Mouse (Mus musculus): ENCODE data around the gene Ap1m2. TPM values are rescaled to one million over a fixed set of nuclear protein-coding genes. Genes with fewer than 3 reads are reported as not detected.

Gene Ap1m2
- total and polyA plus RNA-seq, 3 experiments: 0.73 to 1.0 TPM; not detected in 1

GRCm38 (mm10) chr9:21318792-21319191 is 6.7 kb upstream of the Ap1m2 start (continued):
- no peak for TF ChIP-seq NRF1 (IDR thresholded peaks at IDR 0.05; ENCODE audit: insufficient read depth, low read depth, low read length, poor library complexity, severe bottlenecking)
- TF ChIP-seq POLR2AphosphoS2 (IDR thresholded peaks at IDR 0.05; ENCODE audit: low read length): no peak
- TF ChIP-seq MEF2A (IDR thresholded peaks at IDR 0.05; ENCODE audit: extremely low read depth, insufficient replicate concordance, low read depth, low read length, poor library complexity, severe bottlenecking): 0 out of 2 replicates have a peak, but pooled peaks have one; percentile 64
- peak; percentile 40 to 58; a peak in 3 of 4 replicates for TF ChIP-seq EP300 (IDR thresholded peaks at IDR 0.05; ENCODE audit: low read depth in 1 of 2, low read length in 2 of 2)
- TF ChIP-seq BHLHE40 (IDR thresholded peaks at IDR 0.05; ENCODE audit: borderline replicate concordance, low read depth, low read length): no peak
- TF ChIP-seq MAZ (IDR thresholded peaks at IDR 0.05; ENCODE audit: low read depth, low read length): peak; percentile 65; the same call in 1 of the 2 replicates
- no peak for TF ChIP-seq MAX (IDR thresholded peaks at IDR 0.05; ENCODE audit: low read length)
- no peak for TF ChIP-seq ELF1 (IDR thresholded peaks at IDR 0.05; ENCODE audit: low read depth, low read length)
- TF ChIP-seq E2F4 (IDR thresholded peaks at IDR 0.05; ENCODE audit: borderline replicate concordance, low read depth, low read length): no peak
- no peak for TF ChIP-seq JUND (IDR thresholded peaks at IDR 0.05; ENCODE audit: low read depth, low read length)
- 0 out of 2 replicates have a peak, but pooled peaks have one; percentile 37 for TF ChIP-seq TCF12 (IDR thresholded peaks at IDR 0.05; ENCODE audit: low read depth, low read length)
- TF ChIP-seq SIN3A (IDR thresholded peaks at IDR 0.05; ENCODE audit: low read length): no peak
- 0 out of 2 replicates have a peak, but pooled peaks have one; percentile 1 for TF ChIP-seq GATA1 (IDR thresholded peaks at IDR 0.05; ENCODE audit: low read depth, low read length)

- TF ChIP-seq MEF2A (IDR thresholded peaks at IDR 0.05; ENCODE audit: extremely low read depth, insufficient replicate concordance, low read depth, low read length, poor library complexity, severe bottlenecking) (no peak), USF2 (IDR thresholded peaks at IDR 0.05; ENCODE audit: borderline replicate concordance in 1 of 2, insufficient read depth in 1 of 2, low read depth in 1 of 2, low read length in 2 of 2) (no peak), BHLHE40 (IDR thresholded peaks at IDR 0.05; ENCODE audit: borderline replicate concordance, low read depth, low read length) (no peak), CHD1 (IDR thresholded peaks at IDR 0.05; ENCODE audit: low read depth, low read length) (no peak), TCF12 (IDR thresholded peaks at IDR 0.05; ENCODE audit: low read depth, low read length) (no peak), ZKSCAN1 (IDR thresholded peaks at IDR 0.05; ENCODE audit: low read depth, low read length) (no peak), JUND (IDR thresholded peaks at IDR 0.05; ENCODE audit: low read depth, low read length) (no peak), TAL1 (IDR thresholded peaks at IDR 0.05; ENCODE audit: low read length) (no peak)
- H3K9me3 ChIP-seq (replicated peaks; ENCODE audit: insufficient read depth, low read length): no peaks in the 10 kb centered on the region
- no peak overlapping the region for H3K9ac ChIP-seq (ENCODE audit: control insufficient read depth, low read depth, low read length, poor library complexity, severe bottlenecking)
- no peak for DNase-seq (ENCODE audit: low read depth, low spot score)
- no peak overlapping the region for H3K4me3 ChIP-seq (ENCODE audit: control insufficient read depth in 1 of 2, insufficient read depth in 1 of 2, low read depth in 2 of 2, low read length in 2 of 2)
- peaks cover 16 to 29% of the 10 kb centered on the region in 2 experiments for H3K4me1 ChIP-seq (ENCODE audit: control insufficient read depth in 1 of 2, insufficient read depth in 2 of 2, low read length in 2 of 2)
- no peaks in the 10 kb centered on the region for H3K27me3 ChIP-seq (ENCODE audit: control insufficient read depth in 1 of 2, insufficient read depth in 2 of 2, low read length in 2 of 2)
- H3K36me3 ChIP-seq (ENCODE audit: control insufficient read depth in 1 of 2, insufficient read depth in 2 of 2, low read length in 2 of 2): peaks cover 0 to 24% of the 10 kb centered on the region in 2 experiments; a peak in 2 of 4 replicates
- H3K79me2 ChIP-seq (ENCODE audit: control insufficient read depth, insufficient read depth, low read length, poor library complexity): peaks cover 7% of the 10 kb centered on the region
- H3K27ac ChIP-seq (ENCODE audit: control insufficient read depth, low read depth, low read length): no peak overlapping the region
Measured at GRCm38 (mm10) chr9:21316696-21317095, 4.6 kb upstream of the Ap1m2 start.
